Mouse (Mus musculus): ENCODE results near the gene Pfn1.

- TF ChIP-seq FLI1 (IDR thresholded peaks at IDR 0.05; ENCODE audit: low read length) = no peak
- no peak for TF ChIP-seq GATA1 (IDR thresholded peaks at IDR 0.05; ENCODE audit: borderline replicate concordance, low read length)
These were observed 12.2 kb upstream of the Pfn1 start for GRCm38 (mm10) chr11:70666687-70667086.

All from megakaryocyte, embryonic 14.5 days (primary cell).